Mouse (Mus musculus) midbrain, embryonic 12.5 days (tissue): ENCODE results near the gene Pla2g4c. TPM values are rescaled to one million over a fixed set of nuclear protein-coding genes. Genes with fewer than 3 reads are reported as not detected.

Source experiments
- ATAC-seq: fragments of 200-750 bp; cut with Nextera tagmentation; 2 replicates; pipeline ENCODE4 v1.8.0; 2017; ENCODE audit warnings: low read depth, moderate TSS enrichment, moderate library complexity; ENCODE audit not compliant: low FRiP score
- H3K27ac ChIP-seq: fragments of 300-500 bp; sonication (generic); replicated peaks from 2 replicates; pipeline ENCODE4 v1.5.1; 2016; ENCODE audit warnings: mild to moderate bottlenecking
- H3K27me3 ChIP-seq: fragments of 300-500 bp; sonication (generic); 2 replicates; pipeline ENCODE4 v1.6.1; 2016; ENCODE audit warnings: mild to moderate bottlenecking
- H3K36me3 ChIP-seq: fragments of 300-500 bp; sonication (generic); 2 replicates; pipeline ENCODE4 v1.6.1; 2016
- H3K4me1 ChIP-seq: fragments of 300-500 bp; sonication (generic); 2 replicates; pipeline ENCODE4 v1.6.1; 2016
- H3K4me2 ChIP-seq: fragments of 300-500 bp; sonication (generic); replicated peaks from 2 replicates; pipeline ENCODE4 v1.6.1; 2016; ENCODE audit warnings: mild to moderate bottlenecking, moderate library complexity
- H3K4me3 ChIP-seq: fragments of 300-500 bp; sonication (generic); 2 replicates; pipeline ENCODE4 v1.5.1; 2016; ENCODE audit warnings: mild to moderate bottlenecking
- H3K9ac ChIP-seq: fragments of 300-500 bp; sonication (generic); replicated peaks from 2 replicates; pipeline ENCODE4 v1.6.1; 2016; ENCODE audit warnings: mild to moderate bottlenecking, moderate library complexity
- H3K9me3 ChIP-seq: fragments of 300-500 bp; sonication (generic); 2 replicates; pipeline ENCODE4 v1.6.1; 2016; ENCODE audit warnings: mild to moderate bottlenecking
- WGBS: fragments of 180-500 bp; shearing (Covaris S2); methylation state at CpG from one replicate; pipeline ENCODE4 v1.1.7; 2016; 5-methylcytosine and 5-hydroxymethylcytosine counted together
- polyA plus RNA-seq: library from polyadenylated mRNA; unstranded; fragments of >200 nt; fragmentation: Nextera tagmentation; extraction: Ambion mirVana; gene quantifications from 2 replicates; pipeline ENCODE4 v1.2.1, GENCODE M21; 2016

The Pla2g4c gene
- polyA plus RNA-seq, 1 experiment from 2014 or later, result 1.3 TPM

DNA sequence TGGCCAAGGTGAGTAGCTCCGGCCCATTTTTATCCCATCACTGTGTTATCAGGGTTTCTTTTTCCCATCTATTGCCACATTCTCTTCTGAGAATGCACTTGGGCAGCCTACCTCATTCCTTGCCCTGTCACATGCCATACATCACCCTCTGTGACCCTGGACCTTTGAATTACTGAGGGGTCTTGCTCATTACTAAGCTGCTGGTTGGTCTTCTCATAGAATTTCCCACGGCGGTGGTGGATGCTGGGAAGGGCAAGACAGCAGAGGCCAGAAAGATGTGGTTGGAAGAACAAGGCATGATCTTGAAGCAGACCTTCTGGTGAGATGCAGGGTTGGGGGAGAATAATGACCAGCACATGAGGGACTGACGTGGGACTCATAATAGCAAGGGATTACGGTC, 25.6 kb upstream of the Pla2g4c start:
- no peaks in the 10 kb centered on the region for H3K4me1 ChIP-seq
- 95% methylated on average over 5 of the region's 5 CpGs for WGBS
- H3K9me3 ChIP-seq, result no peaks in the 10 kb centered on the region
- no peak overlapping the region for H3K4me3 ChIP-seq
- no peak overlapping the region for H3K9ac ChIP-seq
- H3K27me3 ChIP-seq, result no peaks in the 10 kb centered on the region
- no peak overlapping the region for H3K27ac ChIP-seq
- peaks cover 96% of the 10 kb centered on the region for H3K36me3 ChIP-seq
- H3K4me2 ChIP-seq, result no peak overlapping the region
- ATAC-seq, result no peak

DNA sequence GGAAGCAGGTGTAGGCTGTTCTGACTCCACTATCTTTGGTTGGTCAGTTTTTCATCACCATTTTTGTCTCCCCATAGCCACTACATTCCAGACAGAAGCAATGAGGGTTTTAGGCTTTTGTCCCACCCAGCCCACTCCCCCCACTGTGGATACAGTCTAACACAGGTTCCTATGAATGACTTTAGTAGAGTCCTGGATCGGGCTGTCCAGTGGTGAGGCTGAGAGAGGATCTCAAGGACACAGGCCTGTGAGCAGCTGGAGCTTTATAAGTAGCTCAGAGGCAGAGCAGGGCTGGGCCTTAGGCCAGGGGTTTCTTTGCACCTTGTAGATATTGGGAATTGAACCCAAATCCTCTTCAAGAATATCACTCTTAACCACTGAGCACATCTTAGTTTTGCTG, 22.8 kb upstream of the Pla2g4c start:
- H3K27me3 ChIP-seq, result no peaks in the 10 kb centered on the region
- no peaks in the 10 kb centered on the region for H3K9me3 ChIP-seq
- no peak for ATAC-seq
- no peaks in the 10 kb centered on the region for H3K4me1 ChIP-seq
- H3K4me3 ChIP-seq, result no peak overlapping the region
- H3K36me3 ChIP-seq, result peaks cover 95% of the 10 kb centered on the region
- H3K4me2 ChIP-seq, result no peak overlapping the region
- no peak overlapping the region for H3K27ac ChIP-seq
- H3K9ac ChIP-seq, result no peak overlapping the region
- WGBS, result 100% methylated on average over 1 of the region's 1 CpGs

DNA sequence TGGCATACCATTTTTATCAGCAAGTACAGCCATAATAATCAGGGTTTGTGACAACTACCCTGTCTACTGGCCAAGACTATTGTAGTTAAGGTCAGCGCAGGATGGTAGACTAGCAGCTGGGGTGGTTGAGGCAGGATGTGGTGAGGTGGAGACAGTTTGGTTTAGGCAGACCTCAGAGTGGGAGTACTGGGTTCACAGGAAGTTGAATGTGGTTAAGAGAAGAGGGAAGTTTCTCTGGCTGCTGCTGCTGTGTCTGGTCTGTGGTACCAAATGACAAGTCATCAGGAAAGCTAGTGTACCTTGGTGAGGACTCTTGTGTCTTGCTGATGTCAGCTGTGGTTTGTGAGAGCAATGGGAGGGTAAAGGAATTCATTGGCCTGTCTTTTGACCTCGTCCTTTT, 21.7 kb upstream of the Pla2g4c start:
- Histone ChIP-seq H3K4me3 (no peak overlapping the region), H3K27ac (no peak overlapping the region), H3K4me2 (no peak overlapping the region), H3K9me3 (no peaks in the 10 kb centered on the region), H3K36me3 (peaks cover 96% of the 10 kb centered on the region), H3K27me3 (no peaks in the 10 kb centered on the region), H3K4me1 (no peaks in the 10 kb centered on the region), H3K9ac (no peak overlapping the region)
- WGBS, result 87% methylated on average over 2 of the region's 2 CpGs
- ATAC-seq, result no peak

DNA sequence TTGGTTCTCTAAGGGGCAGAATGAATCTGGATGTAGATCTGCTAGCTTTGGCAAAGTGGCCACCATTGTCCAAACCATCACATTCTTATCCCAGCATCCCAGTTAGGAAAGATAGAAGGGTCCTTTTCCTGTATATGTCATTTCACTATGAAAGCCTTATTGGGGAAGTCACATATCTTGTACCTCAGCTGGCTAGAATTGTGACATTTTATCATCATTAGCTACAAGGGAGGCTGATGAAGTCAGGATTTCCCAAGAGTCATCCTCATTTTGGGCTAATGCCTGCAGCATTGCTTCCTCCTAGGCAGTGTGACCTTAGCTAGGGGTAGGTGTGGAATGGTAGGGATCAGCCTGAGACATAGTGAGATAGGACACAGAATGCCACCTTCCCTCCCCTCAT, 21.1 kb upstream of the Pla2g4c start:
- Histone ChIP-seq H3K4me1 (no peaks in the 10 kb centered on the region), H3K4me3 (no peak overlapping the region), H3K27me3 (no peaks in the 10 kb centered on the region), H3K9ac (no peak overlapping the region), H3K9me3 (no peaks in the 10 kb centered on the region), H3K36me3 (peaks cover 97% of the 10 kb centered on the region), H3K27ac (no peak overlapping the region), H3K4me2 (no peak overlapping the region)
- ATAC-seq, result no peak

DNA sequence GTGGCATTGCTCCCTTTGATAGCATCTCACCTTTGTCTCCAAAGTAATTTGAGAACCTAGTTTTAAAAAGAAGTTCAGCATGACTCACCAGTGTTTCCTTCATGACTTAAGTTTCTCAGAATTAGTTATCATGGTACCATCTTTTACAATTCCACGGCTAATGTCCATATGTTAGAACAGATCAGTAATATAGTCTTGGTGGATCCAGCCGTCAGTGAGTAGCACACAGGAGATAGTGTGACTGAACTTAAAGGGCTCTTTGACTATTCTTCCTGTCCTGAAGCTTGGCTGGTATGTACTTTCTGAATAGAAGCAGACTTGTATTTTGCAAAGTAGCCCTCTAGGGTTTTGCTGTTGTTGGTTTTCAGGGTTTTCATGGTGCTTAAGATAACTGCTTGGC, 15.0 kb upstream of the Pla2g4c start:
- H3K36me3 ChIP-seq, result peaks cover 92% of the 10 kb centered on the region
- WGBS, result 98% methylated on average over 2 of the region's 2 CpGs

DNA sequence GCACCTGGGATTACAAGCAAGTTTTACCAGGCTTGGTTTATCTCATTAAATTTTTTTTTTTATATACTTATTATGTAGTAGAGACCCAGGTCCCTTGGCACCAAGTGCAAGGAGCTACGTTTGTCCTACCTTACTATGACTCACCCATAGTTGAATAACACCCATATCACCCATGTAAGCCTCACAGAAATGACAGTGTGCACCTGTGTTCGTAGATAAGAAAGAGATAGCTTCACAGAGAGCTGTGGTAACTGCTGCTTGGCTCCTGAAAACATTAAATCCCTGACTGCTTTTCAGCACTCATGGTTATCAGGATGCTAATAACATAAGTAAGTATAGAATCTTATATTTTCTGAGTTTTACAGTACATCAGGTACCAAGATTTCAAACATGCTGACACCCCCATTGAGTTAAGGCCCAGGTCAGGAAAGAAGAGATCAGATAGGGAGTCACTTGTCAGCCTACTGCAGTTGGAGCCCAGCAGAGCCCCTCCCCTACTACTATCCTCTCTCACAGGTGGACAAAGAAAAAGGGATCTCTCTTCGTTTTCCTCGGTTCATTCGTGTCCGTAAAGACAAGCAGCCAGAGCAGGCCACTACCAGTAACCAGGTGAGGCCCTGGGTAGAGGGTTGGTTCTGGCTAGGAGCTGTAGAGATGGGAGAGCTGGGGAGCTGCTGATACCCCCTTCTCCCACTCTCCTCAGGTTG, 13.8 kb upstream of the Pla2g4c start:
- 93% methylated on average over 6 of the region's 6 CpGs for WGBS
- no peak overlapping the region for H3K4me3 ChIP-seq
- H3K36me3 ChIP-seq, result peaks cover 80% of the 10 kb centered on the region

More for the DNA sequence above, 15.0 kb upstream of the Pla2g4c start:
- Histone ChIP-seq H3K4me3 (no peak overlapping the region), H3K9ac (no peak overlapping the region), H3K4me1 (no peaks in the 10 kb centered on the region), H3K9me3 (no peaks in the 10 kb centered on the region), H3K27ac (no peak overlapping the region), H3K4me2 (no peak overlapping the region), H3K27me3 (no peaks in the 10 kb centered on the region)
- no peak for ATAC-seq

DNA sequence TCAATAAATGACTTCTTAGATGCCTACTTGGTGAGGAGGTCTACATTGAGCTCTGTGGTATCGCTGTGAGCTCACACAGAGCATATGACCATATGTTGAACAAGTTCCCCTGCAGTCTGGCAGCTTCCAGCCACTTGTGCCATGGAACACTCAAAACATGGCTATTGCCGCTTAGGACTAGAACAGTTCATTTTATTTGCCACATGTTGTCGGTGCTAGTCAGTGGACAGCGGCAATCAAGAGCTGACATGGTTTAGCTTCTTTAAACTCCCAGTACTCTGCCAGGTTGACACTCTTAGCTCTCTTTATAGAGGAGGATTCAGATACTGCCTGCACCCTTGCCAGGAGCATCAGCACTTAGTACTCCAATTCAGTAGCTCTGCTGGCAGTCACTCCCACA, 13.1 kb upstream of the Pla2g4c start:
- Histone ChIP-seq H3K4me1 (no peaks in the 10 kb centered on the region), H3K36me3 (peaks cover 73% of the 10 kb centered on the region)

More for the DNA sequence above, 13.8 kb upstream of the Pla2g4c start:
- no peak for ATAC-seq
- H3K27ac ChIP-seq, result no peak overlapping the region
- H3K9me3 ChIP-seq, result no peaks in the 10 kb centered on the region
- H3K27me3 ChIP-seq, result no peaks in the 10 kb centered on the region
- H3K4me2 ChIP-seq, result no peak overlapping the region
- H3K4me1 ChIP-seq, result no peaks in the 10 kb centered on the region
- H3K9ac ChIP-seq, result no peak overlapping the region

DNA sequence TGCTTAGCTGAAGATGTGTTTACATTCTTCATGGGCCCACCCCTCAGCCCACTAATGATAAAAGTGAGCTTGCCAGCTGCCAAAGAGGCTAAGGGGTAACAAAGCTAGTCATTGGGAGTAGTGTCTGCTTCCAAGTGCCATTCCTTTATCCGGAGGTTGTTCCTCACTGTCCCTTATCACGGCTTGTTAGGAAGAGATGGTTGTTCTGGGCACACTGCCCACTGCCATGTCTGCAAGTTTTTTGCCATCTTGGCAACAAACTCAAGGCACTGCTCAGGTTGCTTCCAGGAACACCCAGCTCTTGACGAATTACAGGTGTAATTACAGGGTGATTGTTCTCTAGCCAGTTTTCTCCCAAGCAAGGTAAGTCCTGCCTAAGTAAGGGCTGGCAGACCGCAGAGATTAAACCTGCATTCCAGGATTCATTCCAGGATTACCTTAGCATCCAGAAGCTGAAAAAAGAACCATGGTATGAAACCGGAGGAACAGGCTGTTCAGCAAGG, 10.3 kb upstream of the Pla2g4c start:
- no peak overlapping the region for H3K27ac ChIP-seq
- H3K36me3 ChIP-seq, result peaks cover 45% of the 10 kb centered on the region
- no peak overlapping the region for H3K4me2 ChIP-seq
- H3K27me3 ChIP-seq, result no peaks in the 10 kb centered on the region
- no peak for ATAC-seq
- whole genome bisulfite sequencing, result 94% methylated on average over 5 of the region's 5 CpGs
- no peaks in the 10 kb centered on the region for H3K4me1 ChIP-seq
- H3K4me3 ChIP-seq, result no peak overlapping the region
- no peak overlapping the region for H3K9ac ChIP-seq
- no peaks in the 10 kb centered on the region for H3K9me3 ChIP-seq

More for the DNA sequence above, 13.1 kb upstream of the Pla2g4c start:
- no peak overlapping the region for H3K4me3 ChIP-seq
- H3K27ac ChIP-seq, result no peak overlapping the region
- H3K27me3 ChIP-seq, result no peaks in the 10 kb centered on the region
- no peaks in the 10 kb centered on the region for H3K9me3 ChIP-seq
- H3K9ac ChIP-seq, result no peak overlapping the region
- WGBS, result 93% methylated on average over 4 of the region's 4 CpGs
- ATAC-seq, result no peak
- no peak overlapping the region for H3K4me2 ChIP-seq

DNA sequence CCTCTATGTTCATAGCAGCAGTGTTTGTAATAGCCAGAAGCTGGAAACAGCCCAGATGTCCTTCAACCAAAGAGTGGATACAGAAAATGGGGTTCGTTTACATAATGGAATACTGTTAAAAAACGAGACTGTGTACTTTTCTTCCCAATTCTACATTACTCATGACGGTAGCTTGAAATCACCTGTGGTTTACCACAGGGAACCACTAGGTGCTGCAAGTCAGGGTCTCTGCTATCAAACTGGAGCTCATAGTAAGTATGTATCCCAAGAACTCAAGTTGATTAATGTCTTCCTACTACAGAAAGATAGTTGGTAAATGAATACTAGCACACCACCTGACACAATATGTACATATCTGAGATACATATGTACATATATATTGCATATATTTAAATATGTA, 3.0 kb upstream of the Pla2g4c start:
- H3K4me3 ChIP-seq, result no peak overlapping the region
- H3K9me3 ChIP-seq, result no peaks in the 10 kb centered on the region
- H3K27me3 ChIP-seq, result no peaks in the 10 kb centered on the region
- ATAC-seq, result no peak
- no peak overlapping the region for H3K4me2 ChIP-seq
- H3K36me3 ChIP-seq, result no peaks in the 10 kb centered on the region
- H3K4me1 ChIP-seq, result no peaks in the 10 kb centered on the region
- H3K9ac ChIP-seq, result no peak overlapping the region
- no peak overlapping the region for H3K27ac ChIP-seq
- 85% methylated on average over 3 of the region's 3 CpGs for WGBS

DNA sequence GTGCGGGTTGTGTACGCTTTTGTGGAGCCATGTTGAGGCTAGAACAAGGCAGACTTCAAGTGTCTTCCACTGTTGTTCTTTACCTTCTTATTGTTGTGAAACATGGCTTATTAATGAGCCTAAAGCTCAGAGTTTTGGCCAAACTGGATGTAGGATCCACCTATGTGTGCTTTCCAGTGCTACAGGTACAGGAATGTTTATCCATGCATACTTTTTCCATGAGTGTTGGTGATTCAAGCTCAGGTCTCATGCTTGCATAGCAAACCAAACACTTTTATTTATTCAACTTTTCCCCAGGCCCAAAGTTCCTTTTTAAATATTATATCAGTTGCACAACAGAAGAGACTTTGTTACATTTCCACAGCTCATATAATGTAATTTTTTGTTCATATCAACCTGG, 6.1 kb downstream of the Pla2g4c start:
- Histone ChIP-seq H3K9me3 (no peaks in the 10 kb centered on the region), H3K4me3 (no peak overlapping the region), H3K9ac (no peak overlapping the region), H3K4me2 (no peak overlapping the region), H3K27me3 (no peaks in the 10 kb centered on the region), H3K27ac (no peak overlapping the region), H3K36me3 (0 out of 2 replicates have a peak, but pooled peaks cover 7% of the 10 kb centered on the region), H3K4me1 (no peaks in the 10 kb centered on the region)
- WGBS, result 97% methylated on average over 2 of the region's 2 CpGs
- ATAC-seq, result no peak

DNA sequence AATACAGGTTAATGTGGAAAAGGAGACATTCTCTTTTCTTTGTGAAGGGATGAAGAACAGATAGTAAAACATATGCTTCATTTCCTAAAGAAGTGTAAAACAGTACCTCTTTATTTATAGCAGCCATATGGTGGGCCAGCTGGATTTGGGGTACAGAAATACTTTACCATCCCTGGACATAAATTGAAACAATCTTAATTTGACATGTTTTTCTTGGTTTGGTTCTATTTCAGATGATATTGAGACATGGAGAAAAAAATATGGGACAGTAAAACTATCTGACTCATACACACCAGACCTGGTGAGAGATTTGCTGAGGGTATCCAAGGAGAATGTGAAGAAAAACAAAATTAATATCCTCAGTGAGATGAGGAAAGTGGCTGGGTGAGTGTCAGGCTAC, 31.5 kb downstream of the Pla2g4c start:
- no peaks in the 10 kb centered on the region for H3K27me3 ChIP-seq
- no peak for ATAC-seq
- H3K9me3 ChIP-seq, result peaks cover 10% of the 10 kb centered on the region
- H3K4me1 ChIP-seq, result no peaks in the 10 kb centered on the region
- no peak overlapping the region for H3K4me3 ChIP-seq
- H3K9ac ChIP-seq, result no peak overlapping the region
- H3K4me2 ChIP-seq, result no peak overlapping the region
- no peak overlapping the region for H3K27ac ChIP-seq
- H3K36me3 ChIP-seq, result peaks cover 41% of the 10 kb centered on the region

DNA sequence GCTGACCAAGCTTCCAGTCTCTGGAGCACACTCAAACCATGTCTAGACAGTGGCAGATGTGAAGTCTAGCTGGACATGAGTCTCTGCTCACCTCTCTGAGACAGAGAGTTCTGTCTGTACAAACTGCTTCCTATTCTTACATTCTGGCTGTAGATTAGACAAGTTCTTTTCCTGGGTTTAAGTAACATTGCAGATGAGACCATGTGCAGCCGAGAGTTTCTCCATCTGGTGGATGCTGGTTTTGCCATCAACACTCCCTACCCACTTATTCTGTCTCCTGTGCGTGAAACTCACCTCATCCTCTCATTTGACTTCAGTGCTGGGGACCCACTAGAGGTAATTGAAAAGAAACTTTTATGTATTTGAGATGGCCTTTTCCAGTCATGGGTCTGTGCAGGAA, 56.1 kb downstream of the Pla2g4c start:
- Histone ChIP-seq H3K9me3 (no peaks in the 10 kb centered on the region), H3K4me2 (no peak overlapping the region), H3K4me3 (no peak overlapping the region), H3K27ac (no peak overlapping the region), H3K36me3 (no peaks in the 10 kb centered on the region), H3K4me1 (no peaks in the 10 kb centered on the region), H3K9ac (no peak overlapping the region), H3K27me3 (no peaks in the 10 kb centered on the region)
- 83% methylated on average over 2 of the region's 2 CpGs for WGBS
- no peak for ATAC-seq

DNA sequence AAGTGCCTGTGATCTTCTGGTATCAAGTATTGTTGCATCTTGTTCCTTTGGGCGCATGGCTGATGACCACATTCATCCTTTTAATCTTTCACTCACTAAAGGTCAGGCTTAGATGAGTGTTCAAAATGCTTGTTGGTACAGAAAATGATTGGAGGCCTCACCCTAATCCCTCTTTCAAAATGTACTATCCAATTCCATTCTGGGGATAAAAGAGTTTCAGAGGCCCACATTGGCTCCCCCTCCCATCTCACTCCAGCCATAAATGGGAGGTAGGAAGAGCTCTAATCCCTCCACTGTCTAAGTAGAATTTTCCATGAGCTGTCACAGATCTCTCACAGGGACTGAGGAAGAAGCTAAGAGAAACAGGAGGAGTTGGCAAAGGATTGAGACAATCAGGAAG, 73.4 kb downstream of the Pla2g4c start, which contains the start of gene Cabp5:
Gene Cabp5 (plus strand): TSS at position 301 of the 400 bp plus-strand sequence.
- WGBS, result 85% methylated on average over 1 of the region's 1 CpGs
- Histone ChIP-seq H3K4me3 (no peak within 1 kb of the TSS), H3K27ac (no peak within 1 kb of the TSS), H3K9ac (no peak within 1 kb of the TSS), H3K27me3 (no peaks in the 10 kb centered on the region), H3K9me3 (peaks cover 3% of the 10 kb centered on the region; the same call in 1 of the 2 replicates), H3K36me3 (no peaks in the 10 kb centered on the region), H3K4me1 (no peaks in the 10 kb centered on the region), H3K4me2 (no peak within 1 kb of the TSS)
- no peak for ATAC-seq
